Comparison of ENCODE assay signal across 8 mouse cellular contexts in genomic region chr7:80832996-80833650, GRCm38 (mm10). TPM values are rescaled to one million over a fixed set of nuclear protein-coding genes. Genes with fewer than 3 reads are reported as not detected.
DNase-seq lines count a peak whose midpoint lies in the region; ATAC-seq and TF ChIP-seq lines count a peak whose summit lies in the region.
"Not testable (repeated sequence)": the region's sequence is repeated elsewhere in the genome, so short reads cannot be mapped to it uniquely, and the experiment has no call there.

No protein-coding gene starts in this region.

- H3K36me3 ChIP-seq in forebrain, embryonic 15.5 days; kidney, embryonic 16.5 days (ENCODE audit: insufficient read depth, low read length); midbrain, postnatal 0 days (ENCODE audit: insufficient read depth, low read length); stomach, embryonic 14.5 days (ENCODE audit: control insufficient read depth, insufficient read depth, low read length): not testable (repeated sequence)

- 17% methylated on average over 14 of the region's 14 CpGs for WGBS in forebrain, embryonic 15.5 days
- WGBS in kidney, embryonic 16.5 days = 20% methylated on average over 13 of the region's 14 CpGs
- 20% methylated on average over 13 of the region's 14 CpGs for whole genome bisulfite sequencing in midbrain, postnatal 0 days
- WGBS in stomach, embryonic 14.5 days = 12% methylated on average over 13 of the region's 14 CpGs

- H3K4me2 ChIP-seq in forebrain, embryonic 15.5 days (replicated peaks) = peak overlapping the region; percentile 23; the same call in 1 of the 2 replicates
- H3K4me2 ChIP-seq in kidney, embryonic 16.5 days (replicated peaks; ENCODE audit: low read depth, low read length) = peak overlapping the region; percentile 18; the same call in 1 of the 2 replicates
- H3K4me2 ChIP-seq in midbrain, postnatal 0 days (ENCODE audit: low read depth, low read length, poor library complexity, severe bottlenecking) = peak overlapping the region; percentile 23
- H3K4me2 ChIP-seq in stomach, embryonic 14.5 days (replicated peaks; ENCODE audit: low read depth, low read length) = not testable (repeated sequence)

- not testable (repeated sequence) for TF ChIP-seq POLR2A in bone marrow macrophage, adult 2 months (IDR thresholded peaks at IDR 0.05; ENCODE audit: borderline replicate concordance, low read depth, low read length)

- ATAC-seq in forebrain, embryonic 15.5 days (replicated peaks) = peak; percentile 78
- peak; percentile 88 for ATAC-seq in kidney, embryonic 16.5 days (ENCODE audit: low FRiP score, low TSS enrichment)
- not testable (repeated sequence) for ATAC-seq in midbrain, postnatal 0 days (ENCODE audit: low FRiP score)
- ATAC-seq in stomach, embryonic 14.5 days (ENCODE audit: insufficient number of reproducible peaks, insufficient read depth, low FRiP score, low read depth) = peak; percentile 75; the same call in 1 of the 2 replicates

- not testable (repeated sequence) for H3K4me3 ChIP-seq in bone marrow macrophage, adult 2 months (ENCODE audit: insufficient read depth, low read length); forebrain, embryonic 15.5 days; midbrain, postnatal 0 days (ENCODE audit: low read depth, low read length); stomach, embryonic 14.5 days (ENCODE audit: low read depth, low read length)
- H3K4me3 ChIP-seq in kidney, embryonic 16.5 days (ENCODE audit: low read length) = 0 out of 2 replicates have a peak overlapping the region, but pooled peaks have one; percentile 1

- not testable (repeated sequence) for H3K9me3 ChIP-seq in forebrain, embryonic 15.5 days; kidney, embryonic 16.5 days (ENCODE audit: low read length); midbrain, postnatal 0 days (ENCODE audit: low read length); stomach, embryonic 14.5 days (ENCODE audit: control insufficient read depth, low read depth, low read length)

- not testable (repeated sequence) for TF ChIP-seq CTCF in bone marrow macrophage, adult 2 months (IDR thresholded peaks at IDR 0.05; ENCODE audit: low read depth, low read length); midbrain, postnatal 0 days (IDR thresholded peaks at IDR 0.05)

- not testable (repeated sequence) for H3K27me3 ChIP-seq in forebrain, embryonic 15.5 days; kidney, embryonic 16.5 days (ENCODE audit: insufficient read depth, low read length); midbrain, postnatal 0 days (ENCODE audit: insufficient read depth, low read length); stomach, embryonic 14.5 days (ENCODE audit: control insufficient read depth, insufficient read depth, low read length)

- peaks cover 62% of the 10 kb centered on the region for H3K4me1 ChIP-seq in bone marrow macrophage, adult 2 months (ENCODE audit: control insufficient read depth, insufficient read depth, low read length)
- H3K4me1 ChIP-seq in forebrain, embryonic 15.5 days; midbrain, postnatal 0 days (ENCODE audit: insufficient read depth, low read length); stomach, embryonic 14.5 days (ENCODE audit: control insufficient read depth, insufficient read depth, low read length): not testable (repeated sequence)
- H3K4me1 ChIP-seq in kidney, embryonic 16.5 days (ENCODE audit: insufficient read depth, low read length) = peaks cover 23% of the 10 kb centered on the region; the same call in 1 of the 2 replicates

- not testable (repeated sequence) for H3K9ac ChIP-seq in forebrain, embryonic 15.5 days (replicated peaks); kidney, embryonic 16.5 days (replicated peaks; ENCODE audit: low read length); midbrain, postnatal 0 days (replicated peaks; ENCODE audit: low read length, poor library complexity, severe bottlenecking); stomach, embryonic 14.5 days (replicated peaks; ENCODE audit: low read depth, low read length)

- intact Hi-C loops in heart, postnatal 36 days (cut with DNase I) = not testable (repeated sequence)

- H3K27ac ChIP-seq in bone marrow macrophage, adult 2 months (ENCODE audit: insufficient read depth, low read depth, low read length) = peak overlapping the region; percentile 34; the same call in 1 of the 2 replicates
- H3K27ac ChIP-seq in forebrain, embryonic 15.5 days (replicated peaks); kidney, embryonic 16.5 days (ENCODE audit: low read length); midbrain, postnatal 0 days (ENCODE audit: low read depth, low read length); stomach, embryonic 14.5 days (ENCODE audit: low read length): not testable (repeated sequence)

- peak; percentile 83 for DNase-seq in CD4-positive helper T cell, adult 2 months (ENCODE audit: low read depth, low spot score)
- peak; percentile 44 to 50 for DNase-seq in heart, postnatal 36 days
- peak; percentile 74 to 82 for DNase-seq in lung, adult 18-20 months
- DNase-seq in midbrain, postnatal 0 days (ENCODE audit: low spot score) = peak; percentile 71

RNA-seq across cellular contexts. Expression of gene Iqgap1, which starts 7.3 kb away (rescaled TPM):
- polyA plus RNA-seq in bone marrow macrophage, adult 2 months (2012; ENCODE audit: insufficient read depth, insufficient read length, missing spikeins) = 243 and 284 TPM in 2 replicates
- polyA plus RNA-seq in forebrain, embryonic 15.5 days (2015; fragmentation: Nextera tagmentation; extraction: Ambion mirVana) = 21.7 and 23.3 TPM in 2 replicates
- total RNA-seq in heart, postnatal 36 days (2021) = 10 to 100 TPM; 40.5 to 43.2 TPM
- 97.7 and 101 TPM in 2 replicates for polyA plus RNA-seq in kidney, embryonic 16.5 days (2015; fragmentation: Nextera tagmentation; extraction: Ambion mirVana)
- total RNA-seq in midbrain, postnatal 0 days (2014; rRNA removed) = 20.6 and 31.0 TPM in 2 replicates
- polyA plus RNA-seq in midbrain, postnatal 0 days (2015; fragmentation: Nextera tagmentation; extraction: Ambion mirVana) = 11.3 and 12.3 TPM in 2 replicates
- polyA plus RNA-seq in stomach, embryonic 14.5 days (2014; fragmentation: Nextera tagmentation; extraction: Ambion mirVana) = 94.3 and 99.9 TPM in 2 replicates

RNA-seq across cellular contexts. Expression of gene Zscan2, which starts 27.6 kb away (rescaled TPM):
- polyA plus RNA-seq in bone marrow macrophage, adult 2 months (2012; ENCODE audit: insufficient read depth, insufficient read length, missing spikeins) = 2.1 and 3.6 TPM in 2 replicates
- 4.6 and 5.9 TPM in 2 replicates for polyA plus RNA-seq in forebrain, embryonic 15.5 days (2015; fragmentation: Nextera tagmentation; extraction: Ambion mirVana)
- 1 to 10 TPM; 5.5 to 5.7 TPM for total RNA-seq in heart, postnatal 36 days (2021)
- 3.0 and 3.2 TPM in 2 replicates for polyA plus RNA-seq in kidney, embryonic 16.5 days (2015; fragmentation: Nextera tagmentation; extraction: Ambion mirVana)
- 18.2 and 22.4 TPM in 2 replicates for total RNA-seq in midbrain, postnatal 0 days (2014; rRNA removed)
- polyA plus RNA-seq in midbrain, postnatal 0 days (2015; fragmentation: Nextera tagmentation; extraction: Ambion mirVana) = 2.7 TPM in 2 replicates
- polyA plus RNA-seq in stomach, embryonic 14.5 days (2014; fragmentation: Nextera tagmentation; extraction: Ambion mirVana) = 2.4 and 2.5 TPM in 2 replicates
